Mouse (Mus musculus): ENCODE measurements around the gene Sftpd. TPM values are rescaled to one million over a fixed set of nuclear protein-coding genes. Genes with fewer than 3 reads are reported as not detected.

Sftpd gene
- polyA plus RNA-seq, 1 experiment = not detected

DNA sequence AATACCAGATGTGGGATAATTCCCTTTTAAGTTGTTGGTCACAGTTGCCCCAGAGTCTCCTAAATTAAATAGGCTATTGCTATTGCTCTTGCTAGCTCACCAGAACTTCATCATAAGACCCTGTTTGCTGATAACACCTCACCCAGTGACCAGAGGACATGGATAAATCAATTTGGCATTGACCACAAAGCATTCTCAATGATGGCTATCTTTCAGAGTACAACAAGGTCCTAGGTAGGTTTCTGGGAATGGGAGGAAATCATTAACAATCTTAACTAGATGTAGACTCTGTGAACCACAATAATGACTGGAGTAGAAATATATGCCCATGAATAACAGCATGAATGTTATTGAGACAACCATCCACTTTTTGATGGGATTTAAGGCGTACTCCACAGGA lies 44.3 kb downstream of the Sftpd start:
- Histone ChIP-seq H3K36me3 (ENCODE audit: control insufficient read depth, insufficient read depth, low read length) (no peaks in the 10 kb centered on the region), H3K27me3 (replicated peaks; ENCODE audit: control insufficient read depth, insufficient read depth, low read length) (no peaks in the 10 kb centered on the region), H3K4me3 (ENCODE audit: insufficient read depth, low read depth, low read length) (no peak overlapping the region), H3K4me1 (ENCODE audit: control insufficient read depth, insufficient read depth, low read length) (no peaks in the 10 kb centered on the region), H3K27ac (ENCODE audit: insufficient read depth, low read depth, low read length) (no peak overlapping the region)
- DNase-seq = peak; percentile 33
- WGBS = 92% methylated on average over 1 of the region's 1 CpGs
- TF ChIP-seq CTCF (conservative IDR thresholded peaks at IDR 0.05; ENCODE audit: insufficient read depth, insufficient read length, low read depth, low read length) (no peak), POLR2A (IDR thresholded peaks at IDR 0.05; ENCODE audit: low read depth, low read length) (no peak)

DNA sequence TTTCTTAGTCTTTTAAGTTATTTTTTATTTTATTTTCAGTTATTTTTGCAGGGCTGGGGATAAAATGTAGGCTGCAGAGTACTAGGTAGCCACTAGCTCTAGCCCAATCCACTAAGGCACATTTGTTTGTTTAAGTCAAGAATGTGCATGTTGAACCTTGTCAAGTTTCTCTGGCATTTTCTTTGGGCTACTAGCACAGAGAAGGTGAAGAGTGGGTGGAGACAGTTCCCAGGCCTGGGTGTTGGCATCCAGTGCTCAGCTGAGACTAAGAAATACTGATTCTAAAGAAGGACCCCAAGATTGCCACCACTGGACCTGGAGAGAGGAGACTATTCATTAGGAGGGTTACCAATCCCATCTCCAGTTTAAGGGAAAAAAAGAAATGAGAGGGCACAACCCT lies 47.9 kb downstream of the Sftpd start:
- no peaks in the 10 kb centered on the region for H3K36me3 ChIP-seq (ENCODE audit: control insufficient read depth, insufficient read depth, low read length)
- H3K27ac ChIP-seq (ENCODE audit: insufficient read depth, low read depth, low read length) = no peak overlapping the region
- no peaks in the 10 kb centered on the region for H3K27me3 ChIP-seq (replicated peaks; ENCODE audit: control insufficient read depth, insufficient read depth, low read length)
- DNase-seq = no peak
- H3K4me1 ChIP-seq (ENCODE audit: control insufficient read depth, insufficient read depth, low read length) = no peaks in the 10 kb centered on the region
- TF ChIP-seq CTCF (conservative IDR thresholded peaks at IDR 0.05; ENCODE audit: insufficient read depth, insufficient read length, low read depth, low read length) = no peak
- no peak for TF ChIP-seq POLR2A (IDR thresholded peaks at IDR 0.05; ENCODE audit: low read depth, low read length)
- H3K4me3 ChIP-seq (ENCODE audit: insufficient read depth, low read depth, low read length) = no peak overlapping the region

DNA sequence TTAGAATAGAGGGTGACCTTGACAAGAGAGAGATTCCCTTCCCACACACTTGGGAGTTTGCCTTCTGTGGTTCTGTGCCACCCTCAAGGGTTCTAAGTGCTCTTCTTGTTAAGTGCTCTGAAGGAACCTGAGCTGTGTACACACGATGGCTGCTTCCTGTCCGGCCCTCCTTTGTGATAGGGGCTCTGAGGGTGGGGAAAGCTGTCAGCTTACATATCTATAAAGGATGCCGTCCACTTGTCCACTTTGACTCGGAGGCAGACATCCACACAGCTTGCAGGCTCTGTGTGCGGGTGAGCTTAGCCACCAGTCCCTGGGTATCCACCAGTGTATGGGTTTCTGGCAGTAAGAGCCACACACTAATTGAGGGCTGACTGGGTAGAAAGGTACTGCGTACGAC lies 53.4 kb downstream of the Sftpd start, which contains the start of gene Sftpa1:
TSS of gene Sftpa1 (plus strand) at position 243 of the 400 bp plus-strand sequence.
- 81% methylated on average over 7 of the region's 7 CpGs for WGBS
- no peaks in the 10 kb centered on the region for H3K36me3 ChIP-seq (ENCODE audit: control insufficient read depth, insufficient read depth, low read length)
- no peak within 1 kb of the TSS for H3K4me3 ChIP-seq (ENCODE audit: insufficient read depth, low read depth, low read length)
- no peaks in the 10 kb centered on the region for H3K4me1 ChIP-seq (ENCODE audit: control insufficient read depth, insufficient read depth, low read length)
- TF ChIP-seq POLR2A (IDR thresholded peaks at IDR 0.05; ENCODE audit: low read depth, low read length) (no peak), CTCF (conservative IDR thresholded peaks at IDR 0.05; ENCODE audit: insufficient read depth, insufficient read length, low read depth, low read length) (no peak)
- no peaks in the 10 kb centered on the region for H3K27me3 ChIP-seq (replicated peaks; ENCODE audit: control insufficient read depth, insufficient read depth, low read length)
- no peak within 1 kb of the TSS for H3K27ac ChIP-seq (ENCODE audit: insufficient read depth, low read depth, low read length)
- no peak for DNase-seq

DNA sequence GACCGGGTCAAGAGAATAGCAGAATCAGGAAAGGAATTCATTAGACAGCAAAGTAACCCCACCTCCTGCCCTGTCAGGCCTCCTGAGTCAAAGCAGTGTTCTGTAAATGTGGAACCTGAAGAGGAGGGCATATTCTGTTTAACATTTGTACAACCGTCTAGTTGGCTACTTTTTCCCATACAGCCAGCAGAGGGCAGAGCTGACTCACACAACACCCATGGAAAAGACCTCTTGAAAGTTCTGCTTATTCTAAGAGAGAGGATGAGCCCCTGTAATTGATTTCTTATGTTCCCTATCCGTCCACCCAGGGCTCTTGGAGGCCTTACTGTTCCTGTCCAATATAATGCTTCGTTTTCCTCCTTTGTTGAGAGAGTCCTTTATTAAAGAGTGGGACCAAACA lies 57.0 kb downstream of the Sftpd start:
- H3K4me1 ChIP-seq (ENCODE audit: control insufficient read depth, insufficient read depth, low read length) = no peaks in the 10 kb centered on the region
- TF ChIP-seq CTCF (conservative IDR thresholded peaks at IDR 0.05; ENCODE audit: insufficient read depth, insufficient read length, low read depth, low read length) = peak; percentile 53
- no peak for TF ChIP-seq POLR2A (IDR thresholded peaks at IDR 0.05; ENCODE audit: low read depth, low read length)
- no peak overlapping the region for H3K27ac ChIP-seq (ENCODE audit: insufficient read depth, low read depth, low read length)
- no peaks in the 10 kb centered on the region for H3K36me3 ChIP-seq (ENCODE audit: control insufficient read depth, insufficient read depth, low read length)
- H3K27me3 ChIP-seq (replicated peaks; ENCODE audit: control insufficient read depth, insufficient read depth, low read length) = no peaks in the 10 kb centered on the region
- H3K4me3 ChIP-seq (ENCODE audit: insufficient read depth, low read depth, low read length) = no peak overlapping the region
- 16% methylated on average over 4 of the region's 4 CpGs for WGBS
- DNase-seq = peak; percentile 48

DNA sequence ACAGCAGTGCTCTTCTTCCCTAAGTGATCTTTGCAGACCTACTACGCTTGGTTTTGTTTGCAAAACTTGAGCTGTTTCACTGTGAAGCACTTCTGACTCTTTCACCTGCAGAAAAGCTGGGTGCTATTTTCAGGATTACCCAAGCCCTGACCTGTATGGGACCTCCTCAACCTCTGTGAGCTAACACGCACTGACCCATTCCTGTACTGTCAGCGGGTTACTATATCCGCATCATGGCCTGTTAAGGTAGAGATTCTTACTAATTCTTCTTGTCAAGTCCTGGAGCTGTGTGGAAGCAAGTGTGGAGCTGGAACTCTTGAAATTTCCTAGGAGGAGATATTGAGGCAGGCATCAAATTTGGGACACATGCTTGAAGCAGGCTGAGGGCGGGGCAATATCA lies 60.3 kb downstream of the Sftpd start:
- Histone ChIP-seq H3K27ac (ENCODE audit: insufficient read depth, low read depth, low read length) (no peak overlapping the region), H3K4me3 (ENCODE audit: insufficient read depth, low read depth, low read length) (no peak overlapping the region), H3K27me3 (replicated peaks; ENCODE audit: control insufficient read depth, insufficient read depth, low read length) (no peaks in the 10 kb centered on the region), H3K36me3 (ENCODE audit: control insufficient read depth, insufficient read depth, low read length) (no peaks in the 10 kb centered on the region), H3K4me1 (ENCODE audit: control insufficient read depth, insufficient read depth, low read length) (no peaks in the 10 kb centered on the region)
- TF ChIP-seq CTCF (conservative IDR thresholded peaks at IDR 0.05; ENCODE audit: insufficient read depth, insufficient read length, low read depth, low read length) (no peak), POLR2A (IDR thresholded peaks at IDR 0.05; ENCODE audit: low read depth, low read length) (no peak)
- DNase-seq = no peak
- 79% methylated on average over 5 of the region's 5 CpGs for WGBS

Other genes starting within 250 kb of the Sftpd start
- gene Tspan14, start 218.3 kb downstream of the Sftpd start, polyA plus RNA-seq (2012; rRNA removed) = 119 and 121 TPM in 2 replicates
- gene Fam213a, start 171.4 kb downstream of the Sftpd start, polyA plus RNA-seq (2012; rRNA removed) = 68.2 and 80.8 TPM in 2 replicates
- not detected in 2 replicates for gene Dydc2, start 115.9 kb downstream of the Sftpd start, polyA plus RNA-seq (2012; rRNA removed)
- gene Dydc1, start 112.2 kb downstream of the Sftpd start, polyA plus RNA-seq (2012; rRNA removed) = not detected in 2 replicates
- 0.03 and 0.05 TPM in 2 replicates for gene Mat1a, start 80.1 kb downstream of the Sftpd start, polyA plus RNA-seq (2012; rRNA removed)
- not detected in 2 replicates for gene Sftpa1, start 53.4 kb downstream of the Sftpd start, polyA plus RNA-seq (2012; rRNA removed)
- 1.2 TPM in 2 replicates for gene Mbl1, start 33.7 kb downstream of the Sftpd start, polyA plus RNA-seq (2012; rRNA removed)
- not detected in 2 replicates for gene Gm2832, start 93.7 kb upstream of the Sftpd start, polyA plus RNA-seq (2012; rRNA removed)
- gene Gm5798, start 163.5 kb upstream of the Sftpd start, polyA plus RNA-seq (2012; rRNA removed) = not detected in 2 replicates
- not detected in 2 replicates for gene Gm7945, start 201.2 kb upstream of the Sftpd start, polyA plus RNA-seq (2012; rRNA removed)
- not detected in 2 replicates for gene Gm6482, start 223.1 kb upstream of the Sftpd start, polyA plus RNA-seq (2012; rRNA removed)

Measured in kidney, adult 2 months (tissue).